ENCODE assay signal across 19 mouse cellular contexts in genomic region chr2:50087761-50088160, GRCm38 (mm10).
"Had no signal": no experiment of that assay in that cellular context is flagged by ENCODE, and none has a peak within 500 bp of the region (broad histone marks: within the 10 kb centered on the region; RNA-seq: fewer than 3 reads in every experiment).

No protein-coding gene starts in this region.

- H3K36me3 ChIP-seq: midbrain, embryonic 10.5 days; midbrain, embryonic 12.5 days; neural tube, embryonic 13.5 days; neural tube, embryonic 15.5 days had no signal

- H3K27ac ChIP-seq: midbrain, embryonic 10.5 days; midbrain, embryonic 12.5 days; neural tube, embryonic 13.5 days; neural tube, embryonic 15.5 days had no signal

- ATAC-seq: midbrain, embryonic 16.5 days had no signal

- H3K9ac ChIP-seq: lung, embryonic 14.5 days; midbrain, embryonic 12.5 days; neural tube, embryonic 13.5 days; neural tube, embryonic 15.5 days had no signal

- DNase-seq: lung, adult 18-20 months; lung, embryonic 14.5 days; lung, postnatal 10 days; lung, postnatal 4 days; midbrain, embryonic 14.5 days; retina, postnatal 1 day; right cerebral cortex, adult 18-20 months; right cerebral cortex, postnatal 25 days; right cerebral cortex, postnatal 4 days; spleen, adult 18-20 months; thymus, adult 18-20 months; thymus, postnatal 14 days; thymus, postnatal 36 days had no signal

- H3K4me2 ChIP-seq: lung, embryonic 14.5 days; midbrain, embryonic 12.5 days; neural tube, embryonic 13.5 days; neural tube, embryonic 15.5 days had no signal

- H3K4me3 ChIP-seq: midbrain, embryonic 10.5 days; midbrain, embryonic 12.5 days; myocyte; neural tube, embryonic 13.5 days; neural tube, embryonic 15.5 days had no signal

- H3K4me1 ChIP-seq: midbrain, embryonic 12.5 days; neural tube, embryonic 15.5 days had no signal

- H3K9me3 ChIP-seq: midbrain, embryonic 10.5 days; midbrain, embryonic 12.5 days; neural tube, embryonic 13.5 days; neural tube, embryonic 15.5 days had no signal

- H3K27me3 ChIP-seq: midbrain, embryonic 12.5 days; neural tube, embryonic 13.5 days; neural tube, embryonic 15.5 days had no signal
